Mouse (Mus musculus) yolk sac, embryonic 10.5 days (tissue): ENCODE measurements around the gene Scml4.
A peak's percentile ranks its signal among the peaks of the same experiment; 100 is the strongest.

Source experiments
- DNase-seq: peaks from one replicate; pipeline ENCODE4 v3.0.0-alpha.2; 2017; ENCODE audit warnings: low spot score

The Scml4 gene

GRCm38 (mm10) chr10:42994331-42994782, 134.2 kb downstream of the Scml4 start:
- no peak for DNase-seq

- peak; percentile 24 for DNase-seq
These were observed 135.3 kb downstream of the Scml4 start for GRCm38 (mm10) chr10:42995484-42995895.

GRCm38 (mm10) chr10:42997278-42997677, 137.1 kb downstream of the Scml4 start:
- no peak for DNase-seq

- no peak for DNase-seq
These were observed 139.2 kb downstream of the Scml4 start for GRCm38 (mm10) chr10:42999324-42999723.

- no peak for DNase-seq
These were observed 141.3 kb downstream of the Scml4 start for GRCm38 (mm10) chr10:43001433-43001832.

- no peak for DNase-seq
These were observed 142.0 kb downstream of the Scml4 start for GRCm38 (mm10) chr10:43002066-43002678.

GRCm38 (mm10) chr10:43002721-43003465, 142.7 kb downstream of the Scml4 start:
- DNase-seq = no peak

GRCm38 (mm10) chr10:43003466-43003757, 143.2 kb downstream of the Scml4 start:
- no peak for DNase-seq

GRCm38 (mm10) chr10:43004174-43004734, 144.1 kb downstream of the Scml4 start:
- DNase-seq = no peak

- no peak for DNase-seq
These were observed 144.9 kb downstream of the Scml4 start for GRCm38 (mm10) chr10:43005031-43005430.

- DNase-seq = no peak
These were observed 145.5 kb downstream of the Scml4 start for GRCm38 (mm10) chr10:43005677-43006076.

GRCm38 (mm10) chr10:43006534-43006933, 146.4 kb downstream of the Scml4 start:
- DNase-seq = no peak

GRCm38 (mm10) chr10:43008116-43008515, 147.9 kb downstream of the Scml4 start:
- no peak for DNase-seq
